Mouse (Mus musculus) layer of hippocampus, adult 9-10 months (tissue): ENCODE results near the gene Olfr382.
"Not testable (repeated sequence)": the region's sequence is repeated elsewhere in the genome, so short reads cannot be mapped to it uniquely, and the experiment has no call there.

Experiments used
- DNase-seq: peaks from one replicate; pipeline ENCODE4 v3.0.0; 2022; ENCODE audit warnings: low spot score

Gene Olfr382

GRCm38 (mm10) chr11:73517097-73517496, at the start of gene Olfr382:
Olfr382 (minus strand) TSS chr11:73517197.
- DNase-seq, result no peak

- DNase-seq, result not testable (repeated sequence)
These were observed 12.0 kb upstream of the Olfr382 start for GRCm38 (mm10) chr11:73528971-73529370.

DNA sequence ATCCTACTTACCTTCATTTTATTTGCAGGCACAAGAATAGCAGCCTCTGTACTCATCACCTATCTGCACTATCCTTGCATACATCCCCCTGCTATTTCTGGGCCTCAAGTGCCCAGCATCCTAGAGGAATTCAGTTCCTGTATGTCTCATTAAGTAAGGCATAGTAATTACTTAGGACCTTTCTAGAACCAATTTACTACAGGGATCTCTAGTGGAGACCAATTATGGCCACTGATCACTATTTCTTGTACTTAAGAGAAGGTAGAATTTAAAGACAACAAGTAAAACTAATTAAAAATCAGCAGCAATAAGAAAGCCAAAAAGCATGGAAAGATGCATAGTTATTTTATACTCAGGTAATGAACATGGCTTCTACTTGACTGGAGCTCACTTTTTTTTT, 25.5 kb downstream of the Olfr382 start, which contains the start of gene Olfr381:
Gene Olfr381 (minus strand): TSS at position 101 of the 400 bp plus-strand sequence.
- no peak for DNase-seq
